Mouse (Mus musculus): ENCODE data around the gene Lnpk. TPM values are rescaled to one million over a fixed set of nuclear protein-coding genes. Genes with fewer than 3 reads are reported as not detected.

Lnpk gene
- total RNA-seq, 1 experiment: 36.1 TPM

DNA sequence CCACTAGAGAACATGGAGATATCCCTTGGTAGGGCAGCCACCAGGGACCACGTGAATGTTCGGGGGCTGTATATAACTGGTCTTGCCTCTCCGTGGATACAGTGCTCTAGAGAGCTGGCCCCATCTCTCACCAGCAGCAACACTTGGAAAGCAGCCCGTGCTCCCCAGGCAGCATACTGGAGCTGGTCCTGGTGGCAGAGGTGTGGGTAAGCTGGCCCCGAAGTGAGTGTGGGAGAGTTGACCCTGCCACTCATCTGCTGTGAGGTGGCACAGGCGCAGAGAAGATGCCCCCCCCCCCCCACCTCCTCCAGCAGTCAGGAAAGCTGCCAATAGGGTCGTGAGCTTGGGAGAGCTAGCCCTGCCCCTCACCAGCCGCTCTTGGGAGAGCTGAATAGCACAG, 72.8 kb downstream of the Lnpk start:
- TF ChIP-seq ZNF384 (IDR thresholded peaks at IDR 0.05; ENCODE audit: low read depth, low read length): no peak
- no peak for TF ChIP-seq ZC3H11A (IDR thresholded peaks at IDR 0.05; ENCODE audit: borderline replicate concordance, low read depth, low read length)
- TF ChIP-seq CHD2 (IDR thresholded peaks at IDR 0.05; ENCODE audit: low read depth, low read length): no peak
- TF ChIP-seq MAFK (IDR thresholded peaks at IDR 0.05; ENCODE audit: insufficient read depth, low read depth, low read length): no peak
- TF ChIP-seq HCFC1 (IDR thresholded peaks at IDR 0.05; ENCODE audit: borderline replicate concordance, insufficient read depth, low read length): no peak
- no peak for DNase-seq (ENCODE audit: low read depth, low spot score)
- H3K4me1 ChIP-seq (ENCODE audit: control insufficient read depth in 2 of 2, insufficient read depth in 2 of 2, low read length in 2 of 2, poor library complexity in 1 of 2): no peaks in the 10 kb centered on the region
- H3K9me3 ChIP-seq (ENCODE audit: control insufficient read depth, insufficient read depth, low read depth, low read length): no peaks in the 10 kb centered on the region
- no peak overlapping the region for H3K9ac ChIP-seq (ENCODE audit: insufficient read depth, low read depth, low read length, poor library complexity, severe bottlenecking)
- H3K36me3 ChIP-seq (ENCODE audit: control insufficient read depth, insufficient read depth, low read length, poor library complexity, severe bottlenecking): no peaks in the 10 kb centered on the region
- no peak overlapping the region for H3K4me3 ChIP-seq (ENCODE audit: insufficient read depth in 1 of 2, low read depth in 1 of 2, low read length in 2 of 2, poor library complexity in 1 of 2, severe bottlenecking in 1 of 2)
- in situ Hi-C loops (cut with MboI; ENCODE audit: low sequenced_read_pairs in 2 of 2, unreplicated experiment in 2 of 2): no loop called here
- no peak overlapping the region for H3K27ac ChIP-seq (ENCODE audit: insufficient read depth, low read depth, low read length, poor library complexity, severe bottlenecking)

DNA sequence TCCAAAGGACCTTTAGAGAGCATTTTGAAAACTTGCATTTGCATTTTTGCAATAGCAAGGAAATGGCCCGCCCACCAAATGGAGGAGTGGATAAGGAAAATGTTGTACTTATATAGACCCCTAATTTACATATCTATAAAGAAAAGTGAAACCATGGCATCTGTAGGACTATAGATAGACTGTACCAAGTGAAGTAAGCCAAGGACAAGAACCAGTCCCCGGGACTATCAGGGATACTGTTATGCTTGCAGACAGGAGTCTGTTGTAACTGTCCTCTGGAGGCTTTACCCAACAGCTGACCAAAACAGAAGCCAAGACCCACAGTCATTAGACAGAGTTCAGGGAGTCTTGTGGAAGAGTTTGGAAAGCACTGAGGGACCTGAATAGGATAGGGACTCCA, 78.9 kb downstream of the Lnpk start:
- H3K36me3 ChIP-seq (ENCODE audit: control insufficient read depth, insufficient read depth, low read length, poor library complexity, severe bottlenecking): no peaks in the 10 kb centered on the region
- in situ Hi-C loops (cut with MboI; ENCODE audit: low sequenced_read_pairs in 2 of 2, unreplicated experiment in 2 of 2): no loop called here
- no peak for TF ChIP-seq CHD2 (IDR thresholded peaks at IDR 0.05; ENCODE audit: low read depth, low read length)
- TF ChIP-seq HCFC1 (IDR thresholded peaks at IDR 0.05; ENCODE audit: borderline replicate concordance, insufficient read depth, low read length): no peak
- TF ChIP-seq ZC3H11A (IDR thresholded peaks at IDR 0.05; ENCODE audit: borderline replicate concordance, low read depth, low read length): no peak
- no peak for TF ChIP-seq ZNF384 (IDR thresholded peaks at IDR 0.05; ENCODE audit: low read depth, low read length)
- TF ChIP-seq MAFK (IDR thresholded peaks at IDR 0.05; ENCODE audit: insufficient read depth, low read depth, low read length): no peak

DNA sequence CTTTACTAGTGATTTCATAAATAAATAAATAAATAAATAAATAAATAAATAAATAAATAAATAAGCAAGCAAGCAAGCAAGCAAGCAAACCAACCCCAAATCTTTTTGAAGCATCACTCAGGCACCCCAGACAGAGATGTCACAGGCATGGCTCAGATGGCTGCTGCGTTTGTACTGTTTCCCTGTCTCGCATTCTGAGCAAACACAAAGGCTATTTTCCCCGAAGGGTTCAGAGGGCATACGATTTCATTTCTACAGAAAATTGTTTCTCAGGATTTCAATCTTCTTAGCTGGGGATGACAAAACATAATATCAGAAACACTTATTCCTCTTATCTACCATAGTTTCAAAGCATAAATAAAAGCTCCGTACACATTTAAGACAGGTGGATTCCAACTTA, 81.4 kb downstream of the Lnpk start:
- Histone ChIP-seq H3K4me1 (ENCODE audit: control insufficient read depth in 2 of 2, insufficient read depth in 2 of 2, low read length in 2 of 2, poor library complexity in 1 of 2) (no peaks in the 10 kb centered on the region), H3K4me3 (ENCODE audit: insufficient read depth in 1 of 2, low read depth in 1 of 2, low read length in 2 of 2, poor library complexity in 1 of 2, severe bottlenecking in 1 of 2) (no peak overlapping the region), H3K9me3 (ENCODE audit: control insufficient read depth, insufficient read depth, low read depth, low read length) (no peaks in the 10 kb centered on the region), H3K27ac (ENCODE audit: insufficient read depth, low read depth, low read length, poor library complexity, severe bottlenecking) (no peak overlapping the region), H3K9ac (ENCODE audit: insufficient read depth, low read depth, low read length, poor library complexity, severe bottlenecking) (no peak overlapping the region), H3K36me3 (ENCODE audit: control insufficient read depth, insufficient read depth, low read length, poor library complexity, severe bottlenecking) (no peaks in the 10 kb centered on the region)
- no peak for DNase-seq (ENCODE audit: low read depth, low spot score)
- in situ Hi-C loops (cut with MboI; ENCODE audit: low sequenced_read_pairs in 2 of 2, unreplicated experiment in 2 of 2): no loop called here
- TF ChIP-seq HCFC1 (IDR thresholded peaks at IDR 0.05; ENCODE audit: borderline replicate concordance, insufficient read depth, low read length) (no peak), ZNF384 (IDR thresholded peaks at IDR 0.05; ENCODE audit: low read depth, low read length) (no peak), CHD2 (IDR thresholded peaks at IDR 0.05; ENCODE audit: low read depth, low read length) (no peak), MAFK (IDR thresholded peaks at IDR 0.05; ENCODE audit: insufficient read depth, low read depth, low read length) (no peak), ZC3H11A (IDR thresholded peaks at IDR 0.05; ENCODE audit: borderline replicate concordance, low read depth, low read length) (no peak)

More for the DNA sequence above, 78.9 kb downstream of the Lnpk start:
- no peak for DNase-seq (ENCODE audit: low read depth, low spot score)
- no peak overlapping the region for H3K4me3 ChIP-seq (ENCODE audit: insufficient read depth in 1 of 2, low read depth in 1 of 2, low read length in 2 of 2, poor library complexity in 1 of 2, severe bottlenecking in 1 of 2)
- no peaks in the 10 kb centered on the region for H3K9me3 ChIP-seq (ENCODE audit: control insufficient read depth, insufficient read depth, low read depth, low read length)
- no peaks in the 10 kb centered on the region for H3K4me1 ChIP-seq (ENCODE audit: control insufficient read depth in 2 of 2, insufficient read depth in 2 of 2, low read length in 2 of 2, poor library complexity in 1 of 2)
- no peak overlapping the region for H3K27ac ChIP-seq (ENCODE audit: insufficient read depth, low read depth, low read length, poor library complexity, severe bottlenecking)
- H3K9ac ChIP-seq (ENCODE audit: insufficient read depth, low read depth, low read length, poor library complexity, severe bottlenecking): no peak overlapping the region

DNA sequence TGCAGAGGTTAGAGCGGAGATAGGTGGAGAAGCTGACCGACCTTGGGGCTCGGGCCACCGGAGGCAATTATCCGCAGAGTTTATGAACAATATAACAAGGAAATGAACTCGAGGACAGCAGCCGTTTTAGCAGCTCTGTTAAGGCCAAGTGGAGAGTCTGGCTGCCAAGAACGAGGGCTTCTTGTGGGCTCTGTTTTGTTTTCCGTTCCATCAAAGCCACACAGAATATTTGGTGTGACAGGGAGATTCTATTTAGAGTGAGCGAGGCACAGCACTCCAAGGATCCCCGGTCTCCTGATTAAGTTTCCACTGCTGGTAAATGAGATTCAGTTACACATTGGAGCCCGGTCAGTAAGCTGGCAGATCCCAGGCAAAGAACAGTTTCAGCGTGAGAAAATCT, 87.8 kb downstream of the Lnpk start:
- Histone ChIP-seq H3K4me3 (ENCODE audit: insufficient read depth in 1 of 2, low read depth in 1 of 2, low read length in 2 of 2, poor library complexity in 1 of 2, severe bottlenecking in 1 of 2) (no peak overlapping the region), H3K36me3 (ENCODE audit: control insufficient read depth, insufficient read depth, low read length, poor library complexity, severe bottlenecking) (no peaks in the 10 kb centered on the region), H3K9ac (ENCODE audit: insufficient read depth, low read depth, low read length, poor library complexity, severe bottlenecking) (no peak overlapping the region), H3K27ac (ENCODE audit: insufficient read depth, low read depth, low read length, poor library complexity, severe bottlenecking) (no peak overlapping the region), H3K4me1 (ENCODE audit: control insufficient read depth in 2 of 2, insufficient read depth in 2 of 2, low read length in 2 of 2, poor library complexity in 1 of 2) (no peaks in the 10 kb centered on the region), H3K9me3 (ENCODE audit: control insufficient read depth, insufficient read depth, low read depth, low read length) (no peaks in the 10 kb centered on the region)
- TF ChIP-seq MAFK (IDR thresholded peaks at IDR 0.05; ENCODE audit: insufficient read depth, low read depth, low read length) (no peak), CHD2 (IDR thresholded peaks at IDR 0.05; ENCODE audit: low read depth, low read length) (no peak), ZC3H11A (IDR thresholded peaks at IDR 0.05; ENCODE audit: borderline replicate concordance, low read depth, low read length) (no peak), HCFC1 (IDR thresholded peaks at IDR 0.05; ENCODE audit: borderline replicate concordance, insufficient read depth, low read length) (no peak)
- in situ Hi-C loops (cut with MboI; ENCODE audit: low sequenced_read_pairs in 2 of 2, unreplicated experiment in 2 of 2): no loop called here
- no peak for DNase-seq (ENCODE audit: low read depth, low spot score)

DNA sequence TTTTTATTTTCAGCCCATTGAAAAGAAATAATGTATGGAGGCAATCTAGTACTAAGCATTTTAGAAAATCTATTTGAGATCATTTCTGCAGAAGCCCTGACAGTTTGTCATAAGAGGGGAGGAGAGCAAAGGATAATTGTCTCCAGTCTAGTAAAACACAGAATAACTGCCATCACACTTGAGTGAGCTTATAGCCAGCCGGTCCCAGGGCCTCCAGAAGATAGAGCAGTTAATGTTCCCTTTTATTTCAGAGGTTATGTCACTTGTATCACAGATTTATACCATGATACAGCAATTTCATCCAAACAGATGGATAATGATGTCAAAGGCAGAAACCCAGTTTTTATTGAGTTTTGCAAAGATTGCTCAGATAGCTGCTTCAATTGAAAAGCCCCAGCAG, 89.0 kb downstream of the Lnpk start:
- H3K9me3 ChIP-seq (ENCODE audit: control insufficient read depth, insufficient read depth, low read depth, low read length): no peaks in the 10 kb centered on the region
- no peak for DNase-seq (ENCODE audit: low read depth, low spot score)
- no peak overlapping the region for H3K4me3 ChIP-seq (ENCODE audit: insufficient read depth in 1 of 2, low read depth in 1 of 2, low read length in 2 of 2, poor library complexity in 1 of 2, severe bottlenecking in 1 of 2)
- H3K27ac ChIP-seq (ENCODE audit: insufficient read depth, low read depth, low read length, poor library complexity, severe bottlenecking): no peak overlapping the region
- H3K4me1 ChIP-seq (ENCODE audit: control insufficient read depth in 2 of 2, insufficient read depth in 2 of 2, low read length in 2 of 2, poor library complexity in 1 of 2): no peaks in the 10 kb centered on the region
- no peak overlapping the region for H3K9ac ChIP-seq (ENCODE audit: insufficient read depth, low read depth, low read length, poor library complexity, severe bottlenecking)
- TF ChIP-seq ZC3H11A (IDR thresholded peaks at IDR 0.05; ENCODE audit: borderline replicate concordance, low read depth, low read length) (no peak), HCFC1 (IDR thresholded peaks at IDR 0.05; ENCODE audit: borderline replicate concordance, insufficient read depth, low read length) (no peak)
- no peaks in the 10 kb centered on the region for H3K36me3 ChIP-seq (ENCODE audit: control insufficient read depth, insufficient read depth, low read length, poor library complexity, severe bottlenecking)
- in situ Hi-C loops (cut with MboI; ENCODE audit: low sequenced_read_pairs in 2 of 2, unreplicated experiment in 2 of 2): no loop called here

Data from ES-E14 (cell line).